Mouse (Mus musculus): ENCODE data around the gene Ntn4. TPM values are rescaled to one million over a fixed set of nuclear protein-coding genes. Genes with fewer than 3 reads are reported as not detected.

The Ntn4 gene
- polyA plus RNA-seq, 1 experiment from 2014 or later = 0.74 TPM

DNA sequence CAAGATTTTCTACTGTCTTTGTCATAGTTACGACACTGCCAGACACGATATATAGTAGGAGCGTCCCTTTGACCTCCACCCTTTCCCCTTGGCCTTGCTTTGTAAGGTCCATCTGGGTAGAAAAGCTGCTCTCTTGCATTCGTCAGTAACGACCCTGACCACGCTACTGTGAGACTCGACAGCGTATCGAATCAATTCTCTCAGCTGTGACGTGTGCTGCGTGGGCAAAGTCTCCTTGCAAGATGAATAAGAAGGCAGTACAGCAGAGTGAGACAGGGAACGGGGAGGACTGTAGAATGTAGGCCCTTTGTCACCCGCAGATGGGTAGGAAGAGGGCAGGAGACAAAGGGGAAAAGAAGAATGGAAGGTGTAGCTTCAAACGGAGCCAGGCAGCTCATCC lies 110.8 kb downstream of the Ntn4 start:
- no peak overlapping the region for H3K9ac ChIP-seq
- H3K36me3 ChIP-seq = no peaks in the 10 kb centered on the region
- 81% methylated on average over 14 of the region's 14 CpGs for WGBS
- ATAC-seq (ENCODE audit: low FRiP score, low read depth) = no peak
- H3K27me3 ChIP-seq = no peaks in the 10 kb centered on the region
- no peaks in the 10 kb centered on the region for H3K9me3 ChIP-seq
- no peak overlapping the region for H3K27ac ChIP-seq
- 0 out of 2 replicates have a peak, but pooled peaks cover 3% of the 10 kb centered on the region for H3K4me1 ChIP-seq
- H3K4me2 ChIP-seq (replicated peaks) = no peak overlapping the region
- H3K4me3 ChIP-seq = no peak overlapping the region

DNA sequence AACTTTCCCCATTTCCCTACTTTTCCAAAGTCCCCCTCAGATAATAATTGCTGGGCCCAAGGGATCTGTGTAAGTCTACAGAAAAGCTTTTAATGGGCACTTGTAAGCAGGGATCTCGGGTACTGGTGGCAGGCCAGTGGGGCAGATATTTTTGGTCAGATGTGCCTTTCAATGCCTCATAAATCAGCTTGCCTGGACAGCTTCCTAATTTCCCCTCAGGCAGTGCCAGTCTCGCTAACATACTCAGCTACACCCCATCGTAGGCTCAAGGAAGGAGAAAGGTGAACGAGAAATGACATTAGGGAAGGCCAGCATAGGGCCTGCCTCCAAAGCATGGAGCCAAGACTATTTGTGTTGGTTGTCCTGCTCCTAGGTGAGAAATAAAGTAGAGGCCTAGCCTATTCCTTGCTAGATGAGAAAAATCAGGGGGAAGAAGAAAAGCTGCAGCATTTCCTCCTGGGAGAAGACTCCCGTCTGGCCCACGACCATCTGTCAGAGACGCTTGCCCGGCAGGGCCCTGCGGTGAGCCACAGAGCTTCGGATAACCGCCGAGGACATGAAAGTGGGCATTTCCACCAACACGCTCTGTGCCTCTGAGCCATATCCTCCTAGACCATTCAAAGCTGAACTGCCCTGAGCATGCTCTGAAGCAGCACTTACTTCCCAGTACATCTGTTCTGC lies 113.4 kb downstream of the Ntn4 start:
- Histone ChIP-seq H3K27me3 (no peaks in the 10 kb centered on the region), H3K36me3 (no peaks in the 10 kb centered on the region), H3K4me3 (no peak overlapping the region), H3K4me2 (replicated peaks) (no peak overlapping the region), H3K9me3 (no peaks in the 10 kb centered on the region), H3K27ac (no peak overlapping the region), H3K9ac (no peak overlapping the region), H3K4me1 (0 out of 2 replicates have a peak, but pooled peaks cover 3% of the 10 kb centered on the region)
- 66% methylated on average over 13 of the region's 13 CpGs for WGBS
- no peak for ATAC-seq (ENCODE audit: low FRiP score, low read depth)

DNA sequence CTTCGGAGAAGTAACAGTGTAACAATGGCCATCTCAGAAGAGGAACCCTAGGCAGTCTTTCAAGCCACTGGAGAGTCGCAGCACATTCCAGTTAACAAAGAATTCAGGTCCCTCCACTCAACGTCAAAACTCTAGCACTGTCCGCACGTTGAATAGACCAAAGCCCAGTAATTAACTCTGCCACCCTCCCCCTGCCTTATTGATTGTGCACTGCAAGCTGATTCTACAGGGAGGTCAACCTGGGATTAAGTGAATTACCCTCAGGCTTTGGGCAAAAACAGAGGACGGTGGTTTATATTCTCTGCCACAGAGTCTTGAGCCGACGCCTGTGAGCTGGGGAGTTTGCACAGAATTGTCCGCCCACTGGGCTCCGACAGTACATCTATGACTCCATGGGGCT lies 115.7 kb downstream of the Ntn4 start:
- Histone ChIP-seq H3K9ac (no peak overlapping the region), H3K27me3 (no peaks in the 10 kb centered on the region), H3K9me3 (no peaks in the 10 kb centered on the region), H3K4me3 (no peak overlapping the region), H3K4me2 (replicated peaks) (no peak overlapping the region), H3K27ac (no peak overlapping the region), H3K36me3 (no peaks in the 10 kb centered on the region), H3K4me1 (no peaks in the 10 kb centered on the region)
- no peak for ATAC-seq (ENCODE audit: low FRiP score, low read depth)
- 61% methylated on average over 10 of the region's 10 CpGs for WGBS

DNA sequence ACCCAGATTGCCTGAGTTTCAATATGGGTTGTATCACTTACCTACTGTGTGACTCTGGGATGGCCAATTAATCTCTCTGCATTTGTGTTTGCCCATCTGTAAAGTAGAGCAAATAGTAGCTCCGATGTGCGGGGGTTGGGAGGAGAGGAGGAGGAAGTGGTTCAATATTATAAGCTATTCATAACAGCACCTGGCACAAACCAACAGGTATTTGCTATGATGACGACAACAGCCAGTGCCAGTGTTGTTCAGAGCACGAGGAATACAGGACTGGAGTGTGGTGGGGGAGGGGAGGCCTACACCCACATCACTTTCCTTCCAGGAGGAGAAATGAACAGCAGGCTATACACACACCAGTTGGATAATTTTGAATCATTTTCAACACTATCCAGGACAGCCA lies 119.2 kb downstream of the Ntn4 start:
- Histone ChIP-seq H3K4me1 (no peaks in the 10 kb centered on the region), H3K9me3 (no peaks in the 10 kb centered on the region), H3K27ac (no peak overlapping the region), H3K27me3 (no peaks in the 10 kb centered on the region), H3K36me3 (no peaks in the 10 kb centered on the region), H3K4me3 (no peak overlapping the region), H3K9ac (no peak overlapping the region), H3K4me2 (replicated peaks) (no peak overlapping the region)
- WGBS = 74% methylated on average over 4 of the region's 4 CpGs
- ATAC-seq (ENCODE audit: low FRiP score, low read depth) = no peak

DNA sequence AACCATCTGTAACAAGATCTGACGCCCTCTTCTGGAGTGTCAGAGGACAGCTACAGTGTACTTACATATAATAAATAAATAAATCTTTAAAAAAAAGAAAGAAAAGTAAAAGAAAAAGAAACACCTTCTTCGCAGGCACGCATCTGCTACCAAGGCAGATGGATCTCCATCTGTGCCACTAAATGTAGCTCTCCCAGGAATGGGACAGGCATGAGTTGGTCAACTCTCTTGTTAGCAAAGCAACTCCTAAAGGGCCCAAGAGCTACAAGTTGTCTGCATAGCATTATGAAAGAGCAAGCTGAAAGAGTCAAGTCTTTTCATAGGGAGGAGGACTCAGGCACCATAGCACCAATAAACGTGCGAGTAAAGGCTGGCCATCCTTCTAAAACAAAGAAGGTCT lies 119.9 kb downstream of the Ntn4 start:
- ATAC-seq (ENCODE audit: low FRiP score, low read depth) = no peak
- Histone ChIP-seq H3K27me3 (no peaks in the 10 kb centered on the region), H3K4me2 (replicated peaks) (no peak overlapping the region), H3K4me1 (no peaks in the 10 kb centered on the region), H3K9ac (no peak overlapping the region), H3K9me3 (no peaks in the 10 kb centered on the region), H3K4me3 (no peak overlapping the region), H3K36me3 (no peaks in the 10 kb centered on the region), H3K27ac (no peak overlapping the region)
- 83% methylated on average over 5 of the region's 5 CpGs for WGBS

DNA sequence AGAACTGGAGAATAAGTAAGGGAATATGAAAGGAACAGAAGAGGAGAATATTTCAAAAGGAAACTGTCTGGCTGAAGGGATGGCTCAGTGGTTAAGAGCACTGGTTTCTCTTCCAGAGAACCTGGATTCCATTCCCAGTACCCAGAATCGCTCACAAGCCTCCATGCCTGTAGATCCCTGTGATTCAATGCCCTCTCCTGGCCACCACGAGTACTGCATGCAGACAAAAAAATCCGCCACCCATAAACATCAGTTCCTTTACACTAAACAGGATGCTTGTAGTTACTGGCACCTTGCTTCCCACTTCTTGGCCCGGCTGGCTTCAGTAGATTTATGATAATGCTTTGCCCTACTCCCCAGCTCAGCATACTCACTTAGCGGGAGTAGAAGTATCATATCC lies 122.6 kb downstream of the Ntn4 start:
- WGBS = 38% methylated on average over 5 of the region's 5 CpGs
- Histone ChIP-seq H3K27me3 (no peaks in the 10 kb centered on the region), H3K4me2 (replicated peaks) (no peak overlapping the region)

DNA sequence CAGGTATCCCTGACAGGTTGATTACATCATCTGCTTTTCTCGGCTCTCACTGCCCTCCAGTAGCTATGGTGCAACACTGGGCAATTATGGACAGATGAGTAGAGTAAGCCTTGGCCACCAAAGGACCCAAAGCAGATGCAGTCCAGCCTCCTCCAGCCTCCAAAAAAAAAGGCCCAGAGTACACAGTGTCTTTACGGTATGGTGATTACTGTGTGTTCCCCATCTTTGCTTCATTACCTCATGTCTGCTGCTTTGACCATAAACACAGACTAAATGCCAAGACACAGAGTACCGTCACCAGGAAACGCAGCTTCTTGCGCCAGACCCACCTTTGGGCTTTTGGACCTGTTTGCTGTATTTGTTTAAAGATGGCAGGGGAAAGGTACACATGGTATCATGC lies 125.7 kb downstream of the Ntn4 start:
- Histone ChIP-seq H3K36me3 (no peaks in the 10 kb centered on the region), H3K9ac (no peak overlapping the region), H3K4me2 (replicated peaks) (no peak overlapping the region), H3K4me3 (no peak overlapping the region), H3K4me1 (no peaks in the 10 kb centered on the region), H3K27me3 (no peaks in the 10 kb centered on the region), H3K9me3 (no peaks in the 10 kb centered on the region), H3K27ac (no peak overlapping the region)
- no peak for ATAC-seq (ENCODE audit: low FRiP score, low read depth)
- 85% methylated on average over 5 of the region's 5 CpGs for whole genome bisulfite sequencing

More for the DNA sequence above, 122.6 kb downstream of the Ntn4 start:
- H3K36me3 ChIP-seq = no peaks in the 10 kb centered on the region
- no peak overlapping the region for H3K4me3 ChIP-seq
- H3K27ac ChIP-seq = no peak overlapping the region
- no peaks in the 10 kb centered on the region for H3K9me3 ChIP-seq
- no peak for ATAC-seq (ENCODE audit: low FRiP score, low read depth)
- no peaks in the 10 kb centered on the region for H3K4me1 ChIP-seq
- H3K9ac ChIP-seq = no peak overlapping the region

DNA sequence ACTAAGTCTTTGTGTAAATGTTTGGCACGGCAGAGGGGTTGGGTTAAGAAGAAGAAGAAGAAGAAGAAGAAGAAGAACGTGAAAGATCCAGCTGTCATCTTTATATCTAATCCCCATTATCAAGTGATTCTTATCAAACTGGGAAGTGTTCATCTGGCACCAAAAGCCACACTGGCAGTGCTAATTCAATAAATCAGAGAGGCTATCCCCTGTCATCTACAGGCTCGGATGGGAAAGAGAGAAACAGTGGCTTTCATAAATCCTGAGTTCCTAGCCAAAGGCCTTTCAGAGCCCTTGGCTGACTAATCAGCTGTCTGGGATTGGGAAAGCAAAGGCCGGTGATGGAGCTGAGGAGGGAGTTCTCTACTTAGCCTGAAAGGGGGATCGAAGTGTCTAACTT lies 126.8 kb downstream of the Ntn4 start:
- Histone ChIP-seq H3K4me1 (no peaks in the 10 kb centered on the region), H3K27me3 (no peaks in the 10 kb centered on the region), H3K27ac (no peak overlapping the region), H3K9me3 (no peaks in the 10 kb centered on the region), H3K36me3 (no peaks in the 10 kb centered on the region), H3K9ac (no peak overlapping the region), H3K4me2 (replicated peaks) (no peak overlapping the region), H3K4me3 (no peak overlapping the region)
- no peak for ATAC-seq (ENCODE audit: low FRiP score, low read depth)
- WGBS = 78% methylated on average over 5 of the region's 5 CpGs

DNA sequence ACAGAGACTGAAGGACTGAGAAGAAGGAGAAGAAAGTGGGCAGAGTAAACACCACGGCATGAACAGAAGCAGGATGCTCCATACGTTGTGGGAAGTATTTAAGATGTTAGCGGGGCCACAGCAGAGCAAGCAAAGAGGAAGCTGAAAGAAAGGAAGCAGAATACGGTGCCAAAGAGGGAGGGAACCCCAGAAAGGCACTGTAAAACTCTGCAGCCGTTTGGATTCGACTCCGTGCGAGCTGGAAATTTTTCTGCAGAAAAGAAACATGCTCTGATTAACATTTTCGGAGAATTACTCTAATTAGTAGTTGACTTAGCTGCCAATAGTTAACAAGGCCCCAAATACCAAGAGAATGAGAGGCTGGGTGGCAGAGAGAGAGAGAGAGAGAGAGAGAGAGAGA lies 127.7 kb downstream of the Ntn4 start:
- H3K36me3 ChIP-seq = no peaks in the 10 kb centered on the region
- WGBS = 59% methylated on average over 9 of the region's 9 CpGs
- no peak overlapping the region for H3K27ac ChIP-seq
- no peak for ATAC-seq (ENCODE audit: low FRiP score, low read depth)
- no peak overlapping the region for H3K9ac ChIP-seq
- H3K27me3 ChIP-seq = no peaks in the 10 kb centered on the region
- H3K4me1 ChIP-seq = no peaks in the 10 kb centered on the region
- H3K4me2 ChIP-seq (replicated peaks) = no peak overlapping the region
- H3K9me3 ChIP-seq = no peaks in the 10 kb centered on the region
- H3K4me3 ChIP-seq = no peak overlapping the region

DNA sequence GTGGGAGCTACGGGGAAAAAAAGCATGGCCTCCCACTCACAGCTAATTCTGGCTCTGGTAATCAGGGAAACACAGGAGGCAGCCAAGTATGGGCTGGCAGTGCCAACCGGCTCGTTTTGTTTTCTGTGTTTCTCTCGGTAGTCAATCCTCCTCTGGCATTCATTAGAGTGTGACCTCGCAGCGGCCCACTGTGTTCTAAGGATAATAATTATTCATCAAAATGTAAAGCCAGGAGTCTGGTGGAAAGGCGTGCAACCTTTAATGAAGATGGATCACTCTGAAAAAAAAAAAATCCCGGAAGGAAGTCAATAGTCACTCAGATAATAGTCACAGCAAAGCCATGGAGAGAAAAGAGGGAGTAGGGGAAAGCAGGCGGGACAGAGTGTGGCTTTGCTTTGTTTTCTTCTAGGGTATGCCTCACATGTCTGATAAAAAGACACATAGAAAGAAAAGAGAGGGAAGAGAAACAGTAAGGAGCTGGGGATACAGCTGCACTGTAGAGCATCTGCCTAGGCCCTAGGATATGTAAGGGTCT lies 131.5 kb downstream of the Ntn4 start:
- no peak overlapping the region for H3K9ac ChIP-seq
- no peaks in the 10 kb centered on the region for H3K36me3 ChIP-seq
- peaks cover 7% of the 10 kb centered on the region for H3K4me1 ChIP-seq
- no peak overlapping the region for H3K4me2 ChIP-seq (replicated peaks)
- 38% methylated on average over 9 of the region's 9 CpGs for WGBS
- H3K4me3 ChIP-seq = no peak overlapping the region
- H3K27ac ChIP-seq = no peak overlapping the region
- ATAC-seq (ENCODE audit: low FRiP score, low read depth) = no peak
- H3K9me3 ChIP-seq = no peaks in the 10 kb centered on the region
- H3K27me3 ChIP-seq = no peaks in the 10 kb centered on the region

DNA sequence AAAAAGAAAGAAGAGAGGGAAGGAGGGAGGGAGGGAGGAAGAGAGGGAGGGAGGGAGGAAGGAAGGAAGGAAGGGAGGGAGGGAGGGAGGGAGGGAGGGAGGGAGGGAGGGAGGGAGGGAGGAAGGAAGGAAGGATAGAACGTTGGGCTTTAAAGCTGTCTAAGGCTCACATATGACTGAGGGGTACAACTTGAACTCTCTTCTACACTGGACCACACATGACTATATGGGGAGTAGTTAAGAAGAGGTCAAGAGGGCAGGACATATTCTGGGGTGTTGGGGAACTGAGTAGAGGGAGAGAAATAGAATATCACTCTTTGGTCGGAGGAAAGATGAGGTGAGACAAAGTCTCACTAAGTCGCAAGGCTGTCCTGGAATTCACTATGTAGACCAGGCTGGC lies 132.0 kb downstream of the Ntn4 start:
- H3K9me3 ChIP-seq = no peaks in the 10 kb centered on the region
- 84% methylated on average over 3 of the region's 3 CpGs for WGBS
- H3K27me3 ChIP-seq = no peaks in the 10 kb centered on the region
- no peak overlapping the region for H3K4me3 ChIP-seq
- no peak overlapping the region for H3K4me2 ChIP-seq (replicated peaks)
- no peak overlapping the region for H3K9ac ChIP-seq
- no peak overlapping the region for H3K27ac ChIP-seq
- ATAC-seq (ENCODE audit: low FRiP score, low read depth) = no peak
- H3K4me1 ChIP-seq = peaks cover 12% of the 10 kb centered on the region
- H3K36me3 ChIP-seq = no peaks in the 10 kb centered on the region

DNA sequence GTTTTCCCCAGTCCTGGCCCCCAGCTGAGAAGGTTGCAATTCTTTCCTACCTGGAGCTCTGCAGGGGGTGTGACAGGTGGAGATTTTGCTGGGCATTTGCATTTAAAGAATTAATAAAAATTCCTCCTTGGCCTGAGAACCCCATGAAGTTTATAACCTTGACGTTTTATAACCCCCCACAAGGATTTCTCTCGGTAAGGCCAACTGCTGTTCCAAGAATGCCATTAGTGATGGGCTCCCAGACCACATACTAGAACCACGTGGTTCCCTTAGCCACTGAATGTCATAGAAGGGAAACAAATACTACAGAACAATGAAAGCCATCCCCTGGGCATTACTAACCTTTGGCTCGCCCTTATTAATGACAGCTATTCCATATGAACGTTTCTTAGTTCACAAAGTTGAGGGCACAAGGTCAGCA lies 136.3 kb downstream of the Ntn4 start:
- H3K36me3 ChIP-seq = no peaks in the 10 kb centered on the region
- H3K4me2 ChIP-seq (replicated peaks) = no peak overlapping the region
- 10% methylated on average over 5 of the region's 5 CpGs for WGBS
- H3K4me1 ChIP-seq = peaks cover 12% of the 10 kb centered on the region
- no peak overlapping the region for H3K9ac ChIP-seq
- no peak overlapping the region for H3K4me3 ChIP-seq
- H3K9me3 ChIP-seq = no peaks in the 10 kb centered on the region
- no peaks in the 10 kb centered on the region for H3K27me3 ChIP-seq
- no peak overlapping the region for H3K27ac ChIP-seq
- no peak for ATAC-seq (ENCODE audit: low FRiP score, low read depth)

DNA sequence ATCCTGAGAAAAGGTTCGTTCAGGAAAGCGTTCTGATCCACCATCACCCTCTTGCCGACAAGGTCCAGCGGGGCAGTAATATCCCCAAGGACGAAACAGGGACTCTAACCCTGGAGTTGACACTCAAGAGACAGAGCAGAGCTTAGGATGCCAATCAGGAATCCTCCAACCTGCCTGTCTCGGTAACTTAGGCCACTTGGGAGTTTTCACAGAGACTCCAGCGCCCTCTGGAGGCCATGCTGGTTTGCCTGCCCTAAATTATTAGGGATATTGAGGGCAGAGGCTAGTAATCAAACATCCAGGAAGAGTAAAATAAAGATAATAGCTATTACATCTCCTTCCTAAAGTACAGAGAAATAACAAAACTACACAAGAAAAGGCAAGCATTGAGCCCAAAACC lies 136.9 kb downstream of the Ntn4 start:
- Histone ChIP-seq H3K9ac (no peak overlapping the region), H3K4me1 (peaks cover 12% of the 10 kb centered on the region), H3K27ac (no peak overlapping the region), H3K36me3 (no peaks in the 10 kb centered on the region), H3K4me3 (no peak overlapping the region), H3K9me3 (no peaks in the 10 kb centered on the region), H3K27me3 (no peaks in the 10 kb centered on the region), H3K4me2 (replicated peaks) (no peak overlapping the region)
- no peak for ATAC-seq (ENCODE audit: low FRiP score, low read depth)
- 36% methylated on average over 7 of the region's 7 CpGs for WGBS

Measured in limb, embryonic 13.5 days (tissue).